Mouse (Mus musculus) adrenal gland, postnatal 10 days (tissue): ENCODE measurements around the gene Fam173b. TPM values are rescaled to one million over a fixed set of nuclear protein-coding genes. Genes with fewer than 3 reads are reported as not detected.
"Not testable (repeated sequence)": the region's sequence is repeated elsewhere in the genome, so short reads cannot be mapped to it uniquely, and the experiment has no call there.

Experiments used
- DNase-seq: peaks from one replicate; pipeline ENCODE4 v3.0.0; 2021; ENCODE audit warnings: mixed read lengths
- long read RNA-seq, 2 experiments: library from polyadenylated mRNA; stranded (forward); transcript quantifications; one replicate each; pipeline ENCODE4 v2.0.0; 2021
- total RNA-seq, 2 experiments: library from RNA; stranded (reverse); gene quantifications; 2 replicates each; pipeline ENCODE4 v1.2.3; 2021

Gene Fam173b
- 10 to 100 TPM; 14.8 to 19.4 TPM for total RNA-seq
- long read RNA-seq, experiment 1, full-length matches to known transcripts: 18 of 20 reads
- long read RNA-seq, experiment 1, partial matches to known transcripts: 0 of 20 reads
- long read RNA-seq, experiment 1, other reads (novel, unspliced or antisense): 2 of 20 reads
- long read RNA-seq, experiment 2, full-length matches to known transcripts: 10 of 15 reads
- long read RNA-seq, experiment 2, partial matches to known transcripts: 2 of 15 reads
- long read RNA-seq, experiment 2, other reads (novel, unspliced or antisense): 3 of 15 reads

DNA sequence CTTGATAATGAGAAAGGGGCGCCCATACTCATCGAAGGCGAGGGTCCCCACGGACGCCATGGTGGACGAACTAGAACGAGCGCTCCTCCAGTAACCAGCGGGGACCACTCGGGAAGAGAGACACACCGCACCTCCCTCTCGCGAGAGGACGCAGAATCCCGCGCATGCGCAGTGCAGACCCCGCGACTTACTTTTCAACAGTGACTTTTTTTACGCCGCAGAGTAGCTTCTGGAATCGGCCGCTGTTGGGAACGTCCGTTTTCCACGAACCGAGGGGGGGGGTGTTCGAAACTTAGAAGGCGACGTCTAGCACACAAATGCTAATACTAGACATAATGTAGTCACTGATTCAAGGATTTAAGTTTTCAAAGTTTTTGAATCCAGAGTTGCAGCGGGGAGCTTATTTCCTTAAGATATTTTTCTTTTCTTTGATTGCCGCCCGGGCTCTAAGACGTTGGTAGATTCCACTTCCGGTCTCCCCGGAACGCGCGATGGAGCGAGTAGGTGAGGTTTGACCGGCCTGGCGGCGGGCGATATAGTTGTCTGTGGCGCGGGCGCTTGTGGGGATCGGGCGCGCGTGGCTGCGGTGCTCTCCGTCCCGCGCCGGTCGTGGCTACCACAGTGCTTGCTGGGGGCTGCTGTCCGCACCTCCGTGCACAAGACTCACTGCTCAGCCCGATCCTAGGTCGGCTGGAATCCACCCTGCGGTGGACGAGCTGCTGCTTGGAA lies at the start of gene Fam173b, which contains the start of gene Cct5:
Gene Fam173b (plus strand): TSS at position 207 of the 729 bp plus-strand sequence.
Gene Cct5 (minus strand): TSS at position 159 of the 729 bp plus-strand sequence.
- DNase-seq: peak; percentile 98

DNA sequence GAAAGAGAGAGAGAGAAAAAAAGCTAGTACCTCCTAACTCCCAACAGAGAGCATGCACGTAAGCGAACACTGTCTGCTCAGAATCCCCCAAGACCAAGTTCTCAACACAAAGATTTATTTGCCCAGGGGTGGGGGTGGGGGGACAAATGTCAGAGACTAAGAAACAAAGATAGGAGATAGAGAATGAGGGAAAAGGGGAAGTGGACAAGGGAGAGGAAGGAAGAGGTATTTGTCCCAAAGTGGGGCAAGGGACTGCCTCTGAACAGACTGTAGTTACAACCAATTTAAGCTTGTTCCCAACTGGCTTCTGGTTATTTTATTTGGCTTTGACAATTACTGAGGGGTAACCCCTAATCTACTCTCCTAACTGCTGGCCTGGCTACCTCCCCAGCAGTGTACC lies 46.8 kb upstream of the Fam173b start:
- DNase-seq: no peak

DNA sequence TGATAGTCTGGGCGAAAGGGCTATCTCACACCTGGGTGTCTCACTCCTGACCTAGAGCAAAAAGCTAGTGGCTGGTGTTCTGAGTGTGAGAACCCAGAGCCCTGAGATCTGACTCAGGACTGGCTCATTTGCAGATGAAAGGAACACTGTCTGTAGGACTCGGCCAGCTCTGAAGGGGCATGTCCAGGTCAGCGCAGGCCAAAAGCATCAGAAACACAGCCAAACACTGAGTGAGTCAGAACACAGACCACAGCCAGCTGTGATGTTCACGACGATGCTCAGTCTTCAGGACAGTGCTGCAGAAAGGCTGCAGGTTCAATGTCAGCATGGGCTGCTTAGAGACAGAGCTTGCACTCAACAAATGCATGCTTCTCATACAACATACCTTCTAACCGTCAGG lies 40.3 kb upstream of the Fam173b start:
- DNase-seq: no peak

DNA sequence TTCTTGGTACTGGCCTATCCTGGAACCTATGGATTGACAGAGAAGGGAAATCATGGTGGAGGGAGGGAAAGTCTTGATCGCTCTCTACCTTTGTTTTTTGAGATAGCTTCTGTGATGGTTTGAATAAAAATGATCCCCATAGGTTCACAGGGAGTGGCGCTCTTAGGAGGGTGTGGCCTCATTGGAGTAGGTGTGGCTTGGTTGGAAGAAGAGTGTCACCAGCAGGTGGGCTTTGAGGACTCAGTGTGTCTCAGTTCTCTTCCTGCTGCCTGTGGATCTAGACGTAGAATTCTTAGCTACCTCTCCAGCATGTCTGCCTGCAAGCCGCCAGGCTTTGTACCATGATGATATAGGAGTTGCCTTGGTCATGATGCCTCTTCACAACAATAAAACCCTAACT lies 39.7 kb upstream of the Fam173b start:
- no peak for DNase-seq

DNA sequence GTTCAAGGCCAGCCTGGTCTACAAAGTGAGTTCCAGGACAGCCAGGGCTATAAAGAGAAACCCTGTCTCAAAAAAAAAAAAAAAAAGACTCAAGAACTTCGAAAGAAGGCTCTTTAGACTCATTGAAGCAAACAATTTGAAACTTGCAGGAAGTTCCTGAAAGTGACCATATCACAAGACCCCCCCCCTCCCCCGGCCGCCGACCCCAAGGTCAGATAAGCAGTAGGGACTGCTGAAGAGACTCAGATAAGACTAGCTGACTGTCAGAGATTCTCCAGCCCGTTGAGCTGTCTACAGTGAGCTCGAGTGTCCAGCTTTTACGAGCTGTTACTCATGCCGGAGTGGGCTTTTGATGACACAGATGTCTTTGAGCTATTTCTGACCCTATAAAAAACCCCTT lies 38.8 kb upstream of the Fam173b start:
- DNase-seq: no peak

DNA sequence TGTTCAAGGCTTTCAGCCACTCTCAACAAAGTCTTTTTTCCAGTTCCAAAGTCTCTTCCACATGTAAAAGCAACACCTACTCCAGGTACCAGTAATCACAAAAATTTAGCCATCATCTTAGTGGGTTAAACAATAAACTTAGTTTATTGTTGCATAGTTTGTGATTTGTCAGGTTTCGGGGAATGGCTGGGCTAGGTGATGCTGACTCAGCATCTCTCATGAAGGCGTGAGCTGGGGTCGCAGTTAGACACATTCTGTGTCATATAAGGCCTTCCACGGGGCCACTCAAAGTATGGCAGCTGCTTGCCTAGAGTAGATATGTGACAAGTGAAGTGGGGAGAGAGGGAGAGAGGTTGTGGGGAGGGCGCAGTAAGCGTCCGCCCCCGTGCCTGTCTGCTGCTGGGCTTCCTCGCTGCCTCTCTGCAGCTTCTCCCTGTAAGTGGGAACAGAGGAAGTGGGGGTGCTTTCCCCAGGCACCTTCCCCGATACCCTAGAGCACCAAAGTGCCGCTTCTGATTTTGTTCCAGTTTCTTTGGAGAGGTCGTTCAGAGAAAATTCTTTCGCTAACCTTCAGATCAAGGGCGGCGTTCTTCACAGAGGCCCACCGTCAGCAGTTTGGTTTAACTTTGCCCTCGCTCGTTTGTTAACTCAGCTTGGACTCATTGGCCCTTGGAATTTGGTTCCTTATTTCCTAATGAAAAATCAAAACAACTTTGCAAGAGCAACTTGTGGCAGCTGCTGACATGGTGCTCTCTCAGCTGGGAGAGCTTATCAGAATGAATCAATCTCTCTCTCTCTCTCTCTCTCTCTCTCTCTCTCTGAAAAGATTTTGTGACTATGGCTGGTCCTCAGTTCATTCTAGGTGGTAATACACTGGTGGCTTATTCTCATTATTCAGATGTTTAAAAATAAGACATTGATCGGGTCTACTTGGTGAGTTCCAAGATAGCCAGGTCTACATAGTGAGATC lies 37.8 kb upstream of the Fam173b start:
- DNase-seq: peak; percentile 71

DNA sequence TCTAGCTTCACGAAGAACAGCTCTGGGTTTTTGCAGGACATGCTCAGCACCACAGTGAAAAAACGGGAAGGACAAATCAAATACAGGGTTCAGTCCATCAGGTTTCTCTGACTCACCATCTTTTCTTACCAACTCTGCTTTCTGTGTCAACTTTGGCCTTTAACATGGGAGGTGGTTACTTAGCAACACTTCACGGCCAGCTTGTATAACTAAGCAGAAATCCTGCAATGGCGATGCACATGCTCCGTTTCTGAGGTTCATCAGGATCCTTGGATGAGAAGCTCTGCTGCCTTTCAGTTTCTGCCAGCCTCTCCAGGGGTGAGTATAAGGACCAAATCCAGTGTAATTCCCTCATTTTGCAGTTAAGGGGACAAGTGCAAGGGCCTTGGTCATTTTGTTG lies 36.5 kb upstream of the Fam173b start, which contains the start of gene Cmbl:
Gene Cmbl (plus strand): TSS at position 206 of the 400 bp plus-strand sequence.
- DNase-seq: no peak

DNA sequence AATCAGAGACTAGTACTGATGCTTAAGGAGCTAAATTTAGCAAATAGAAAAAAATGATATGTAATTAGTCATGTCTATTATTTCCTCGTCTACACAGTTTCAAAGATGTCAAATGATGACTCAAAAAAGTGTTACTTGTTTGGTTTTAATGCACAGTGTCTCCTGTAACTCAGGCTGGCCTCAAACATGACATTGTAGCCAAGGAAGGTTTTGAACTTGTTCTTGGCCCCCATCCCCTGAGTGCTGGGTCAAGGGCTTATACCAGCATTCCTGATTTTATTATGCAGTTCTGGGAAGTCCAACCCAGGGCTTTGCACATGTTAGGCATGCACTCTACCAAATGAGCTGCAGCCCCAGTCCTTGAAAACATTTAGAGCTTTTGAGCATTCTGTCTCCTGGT lies 35.9 kb upstream of the Fam173b start:
- no peak for DNase-seq

DNA sequence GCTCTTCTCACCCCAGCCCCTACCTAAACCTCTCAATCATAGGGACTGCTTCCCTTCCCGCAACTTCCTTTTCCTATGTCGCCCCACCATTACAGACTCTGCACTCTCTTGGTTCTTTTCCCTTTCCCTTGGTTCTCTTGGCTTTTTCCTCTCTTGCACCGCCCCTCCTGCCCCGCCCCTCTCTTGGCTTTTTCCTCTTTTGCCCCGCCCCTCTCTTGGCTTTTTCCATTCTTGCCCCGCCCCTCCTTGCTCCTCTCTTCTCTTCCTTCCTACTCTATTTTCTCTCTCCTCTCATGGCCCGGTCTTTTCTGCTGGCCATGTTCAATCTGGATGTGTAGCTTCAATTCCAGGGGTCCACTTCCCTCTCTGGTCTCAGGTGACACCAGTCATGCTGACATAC lies 34.2 kb upstream of the Fam173b start:
- no peak for DNase-seq

DNA sequence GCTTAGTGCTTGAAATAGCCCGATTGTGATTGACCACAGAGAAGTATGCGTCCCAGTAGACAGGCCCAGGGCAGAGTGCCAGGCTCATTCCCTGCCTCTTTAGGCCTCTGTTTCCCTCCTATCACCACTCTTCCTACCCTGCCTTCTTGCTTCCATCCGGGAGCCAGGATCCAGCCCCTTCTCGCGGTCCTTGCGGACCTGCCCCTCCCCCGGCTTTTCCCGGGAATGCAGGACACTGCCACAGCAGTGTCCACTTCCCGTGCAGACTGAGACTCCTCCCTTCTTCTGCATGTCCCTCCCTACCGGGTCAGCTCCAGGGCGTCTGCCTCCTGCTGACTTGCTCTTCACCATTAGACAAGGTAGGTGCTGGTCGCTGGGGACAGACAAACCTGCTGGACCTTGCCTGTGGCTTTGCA lies 33.1 kb upstream of the Fam173b start:
- DNase-seq: peak; percentile 85

DNA sequence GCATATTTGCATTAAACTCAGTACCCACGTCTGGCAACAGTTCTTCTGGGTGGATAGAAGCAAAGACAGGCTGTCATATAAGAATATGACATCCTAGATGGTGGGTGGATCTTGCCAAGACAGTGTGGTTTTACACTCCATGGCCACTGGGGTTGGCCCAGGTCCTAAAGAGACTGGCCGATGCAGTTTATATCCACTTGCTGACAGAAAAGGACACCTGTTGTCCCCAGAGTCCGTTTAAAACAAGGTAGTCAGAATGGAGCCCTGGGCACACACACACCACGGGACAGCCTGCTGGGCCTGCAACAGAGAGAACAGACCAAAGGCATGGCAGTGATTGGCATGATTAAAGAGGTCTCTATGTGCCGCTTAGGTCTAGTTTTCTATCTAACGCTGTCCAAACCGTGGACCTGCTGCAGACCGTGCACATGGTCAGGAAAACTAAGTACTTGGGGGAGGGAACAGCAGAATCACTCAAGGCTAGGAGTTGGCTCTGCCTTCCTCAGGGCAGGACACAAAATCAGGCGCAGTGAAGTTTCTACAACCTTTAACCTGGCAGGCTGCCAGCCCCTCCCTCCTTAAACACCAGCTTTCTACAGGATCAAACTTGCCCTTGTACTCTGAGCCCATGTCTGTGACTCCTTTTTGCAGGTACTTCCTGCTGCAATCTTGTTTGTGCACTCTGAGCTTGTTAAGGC lies 32.2 kb upstream of the Fam173b start:
- peak; percentile 81 for DNase-seq

DNA sequence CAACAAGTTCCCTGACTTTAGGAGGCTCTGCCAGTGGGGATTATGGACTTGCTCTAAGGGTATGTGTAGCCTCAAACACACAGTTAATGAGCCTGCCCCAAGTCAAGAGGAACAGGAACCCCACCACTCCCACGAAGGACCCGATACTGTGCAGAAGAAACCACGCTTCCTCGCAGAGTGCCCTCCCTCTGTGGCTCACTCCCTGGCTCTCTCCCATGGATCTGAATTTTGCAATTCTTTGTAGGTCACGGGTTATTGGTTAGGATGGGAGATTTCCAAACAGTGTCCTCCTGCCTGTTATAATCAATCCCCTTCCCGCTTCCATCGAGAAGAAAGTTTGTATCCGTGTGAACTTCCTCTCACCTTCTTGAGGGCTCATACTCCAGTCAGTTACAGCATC lies 30.7 kb upstream of the Fam173b start:
- peak; percentile 52 for DNase-seq

DNA sequence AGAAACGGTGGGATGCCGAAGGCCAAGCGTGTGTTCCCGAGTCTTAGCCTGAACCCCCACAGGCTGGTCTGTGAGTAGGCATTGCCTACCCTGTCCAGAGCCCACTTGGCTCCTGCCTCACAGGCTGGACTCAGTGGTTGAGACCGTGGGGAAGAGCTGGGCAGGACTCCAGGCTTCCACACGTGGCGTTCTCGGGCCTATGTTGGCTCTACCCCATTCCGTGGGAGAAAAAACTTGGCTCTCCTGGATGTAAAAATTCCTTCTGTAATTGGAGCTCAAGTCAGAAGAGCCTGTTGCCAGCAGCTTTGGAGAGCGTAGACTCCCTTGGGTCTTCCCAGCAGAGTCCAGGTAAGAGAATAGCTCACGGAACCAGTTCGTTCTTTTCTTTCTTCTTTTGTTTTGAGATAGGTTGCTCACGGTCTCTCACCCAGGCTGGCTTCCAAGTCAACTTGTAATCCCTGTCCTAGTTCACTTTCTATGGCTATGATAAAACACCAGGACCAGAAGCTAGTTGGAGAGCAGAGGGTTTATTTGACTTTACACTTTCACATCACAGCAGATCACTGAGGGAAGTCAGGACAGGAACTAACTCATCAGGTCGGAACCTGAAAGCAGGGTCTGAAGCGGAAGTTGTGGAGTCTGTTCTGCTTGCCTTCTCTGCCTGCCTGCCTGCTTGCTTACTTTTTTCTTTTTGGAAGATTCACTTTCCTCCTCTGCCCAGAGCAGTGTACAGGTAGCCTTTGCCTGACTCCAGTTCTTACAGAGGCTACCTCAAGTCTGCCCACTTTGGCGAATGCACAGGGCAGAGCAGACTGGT lies 29.5 kb upstream of the Fam173b start:
- peak; percentile 69 for DNase-seq

DNA sequence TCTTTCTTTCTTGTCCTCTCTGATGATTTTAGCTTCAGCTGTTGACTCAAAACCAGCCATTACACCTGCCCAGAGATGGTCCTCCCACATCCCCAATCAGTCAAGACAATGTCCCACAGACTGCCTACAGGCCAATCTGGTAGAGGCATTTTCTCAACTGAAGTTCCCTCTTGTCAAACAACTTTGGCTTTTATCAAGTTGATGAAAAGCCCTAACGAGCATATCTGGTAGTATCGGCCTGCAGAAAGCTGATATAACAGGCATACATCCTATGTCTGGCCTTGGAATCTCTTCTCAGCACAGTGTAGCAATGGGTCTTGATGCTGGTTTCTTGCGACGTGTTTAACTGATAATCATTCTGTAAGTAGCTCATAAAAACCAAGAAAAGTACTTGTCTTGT lies 28.4 kb upstream of the Fam173b start:
- no peak for DNase-seq

DNA sequence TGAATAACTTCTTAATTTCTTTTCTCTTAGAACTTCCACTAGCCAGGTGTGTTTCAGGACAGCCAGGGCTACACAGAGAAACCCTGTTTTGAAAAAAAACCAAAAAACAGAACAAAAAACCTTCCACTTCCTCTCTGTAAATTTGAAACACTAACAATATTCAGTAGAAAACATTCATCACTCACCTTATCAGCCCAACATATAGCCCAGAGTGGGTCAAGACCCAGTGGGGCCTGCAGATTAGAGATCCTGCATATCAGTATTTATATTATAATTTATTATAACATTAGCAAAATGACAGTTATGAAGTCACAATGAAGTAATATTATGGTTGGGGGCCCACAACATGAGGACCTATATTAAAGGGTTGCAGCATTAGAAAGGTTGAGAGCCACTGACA lies 28.0 kb upstream of the Fam173b start:
- no peak for DNase-seq

DNA sequence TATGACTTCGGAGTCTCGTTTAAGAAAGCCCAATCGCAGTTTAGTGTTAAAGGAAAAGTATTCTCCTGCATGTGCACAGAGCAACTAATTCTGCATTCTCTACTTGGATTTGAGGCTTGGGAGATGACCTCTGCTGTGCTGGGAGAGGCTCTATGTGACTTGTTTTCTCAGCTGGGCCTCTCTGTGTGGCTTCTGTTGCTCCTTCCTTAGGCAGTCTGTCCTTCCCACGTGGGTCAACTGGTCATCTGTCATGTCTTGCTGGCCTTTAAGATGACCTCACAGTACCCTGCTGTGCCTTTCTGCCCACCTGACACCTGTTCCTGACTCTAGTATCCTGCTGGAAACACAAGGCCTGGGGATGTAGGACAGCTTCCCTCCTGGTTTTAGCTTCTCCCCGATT lies 25.6 kb upstream of the Fam173b start:
- DNase-seq: no peak

DNA sequence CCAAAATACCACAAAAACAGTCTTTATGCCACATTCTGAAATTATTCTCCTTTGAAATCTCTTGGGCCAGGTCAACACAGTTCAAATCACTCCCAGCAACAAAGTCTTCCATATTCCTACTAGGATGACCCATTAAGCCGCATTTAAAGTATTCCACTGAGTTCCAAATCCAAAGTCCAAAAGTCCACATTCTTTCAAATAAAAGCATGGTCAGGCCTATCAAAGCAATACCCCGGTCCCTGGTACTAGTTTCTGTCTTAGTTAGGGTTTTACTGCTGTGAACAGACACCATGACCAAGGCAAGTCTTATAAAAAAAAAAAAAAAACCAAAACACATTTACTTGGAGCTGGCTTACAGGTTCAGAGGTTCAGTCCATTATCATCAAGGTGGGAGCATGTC lies 20.6 kb upstream of the Fam173b start:
- not testable (repeated sequence) for DNase-seq

DNA sequence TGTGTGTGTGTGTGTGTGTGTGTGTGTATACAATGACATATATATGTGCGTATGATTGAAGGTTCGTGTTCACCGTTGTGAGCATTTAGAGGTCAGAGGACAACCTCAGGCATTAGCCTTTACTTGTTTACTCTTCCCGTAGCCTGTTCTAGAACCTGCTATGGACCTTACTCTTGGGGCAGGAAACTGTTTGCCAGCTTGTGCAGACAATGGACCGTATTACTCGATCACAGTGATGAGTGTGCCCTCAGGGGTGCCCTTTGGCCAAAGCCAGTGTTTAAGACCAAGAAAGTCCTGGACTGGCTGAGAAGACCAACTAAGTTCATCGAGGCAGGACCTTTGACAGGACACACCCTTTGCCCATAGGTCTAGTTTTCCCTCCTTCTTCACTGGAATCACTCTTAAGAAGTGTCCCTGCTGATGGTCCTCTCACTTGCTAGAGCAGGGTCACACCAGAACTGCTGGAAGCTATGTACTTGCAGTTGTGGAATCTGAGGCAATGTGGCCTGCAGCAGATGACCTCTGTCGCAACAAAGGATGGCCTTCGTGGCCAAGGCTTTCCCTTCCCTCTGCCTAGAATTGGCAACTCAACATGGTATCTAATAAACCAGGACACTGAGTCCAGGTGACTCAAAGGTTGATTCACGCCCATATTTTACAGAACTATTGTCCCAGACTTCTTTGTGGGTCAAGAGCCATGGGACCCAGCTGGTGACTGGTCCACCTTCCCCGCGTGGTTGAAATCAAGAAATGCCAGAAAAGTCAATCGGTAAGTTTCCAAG lies 18.2 kb upstream of the Fam173b start:
- peak; percentile 78 for DNase-seq

DNA sequence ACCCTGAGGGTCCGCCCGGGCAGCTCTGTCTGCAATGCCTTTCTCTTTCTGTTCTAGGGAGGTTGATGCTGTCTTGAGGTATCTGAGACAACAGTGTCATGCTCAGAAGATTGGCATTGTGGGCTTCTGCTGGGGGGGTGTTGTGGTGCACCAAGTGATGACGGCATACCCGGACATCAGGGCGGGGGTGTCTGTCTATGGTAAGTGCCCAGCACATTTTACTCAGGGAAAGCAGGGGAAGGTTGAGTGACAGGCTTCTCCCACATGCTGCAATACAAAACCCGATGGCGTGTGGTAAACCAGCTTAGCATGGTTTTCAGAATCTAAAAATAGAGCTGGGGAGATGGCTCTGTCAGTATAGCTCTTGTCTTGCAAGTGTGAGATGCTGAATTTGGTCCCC lies 16.4 kb upstream of the Fam173b start:
- DNase-seq: no peak

DNA sequence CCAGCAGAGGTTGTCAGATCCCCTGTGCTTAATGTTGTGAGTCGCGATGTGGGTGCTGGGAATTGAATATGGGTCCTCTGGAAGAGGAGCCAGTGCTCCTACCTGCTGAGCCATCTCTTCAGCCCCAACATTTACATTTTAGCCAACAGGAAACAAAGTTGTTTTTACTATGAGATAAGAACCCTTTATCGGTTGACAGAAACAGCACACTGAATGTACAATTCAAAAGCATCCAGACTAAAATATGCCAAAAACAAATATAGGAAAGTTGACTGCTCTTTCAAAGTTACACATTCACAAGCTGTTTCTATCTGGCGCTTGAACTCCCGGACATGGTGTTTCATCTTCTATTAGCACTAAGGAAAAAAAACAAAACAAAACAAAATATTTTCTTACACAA lies 15.6 kb upstream of the Fam173b start:
- DNase-seq: no peak
